ENCODE assay signal across 19 mouse cellular contexts in the genomic region with DNA sequence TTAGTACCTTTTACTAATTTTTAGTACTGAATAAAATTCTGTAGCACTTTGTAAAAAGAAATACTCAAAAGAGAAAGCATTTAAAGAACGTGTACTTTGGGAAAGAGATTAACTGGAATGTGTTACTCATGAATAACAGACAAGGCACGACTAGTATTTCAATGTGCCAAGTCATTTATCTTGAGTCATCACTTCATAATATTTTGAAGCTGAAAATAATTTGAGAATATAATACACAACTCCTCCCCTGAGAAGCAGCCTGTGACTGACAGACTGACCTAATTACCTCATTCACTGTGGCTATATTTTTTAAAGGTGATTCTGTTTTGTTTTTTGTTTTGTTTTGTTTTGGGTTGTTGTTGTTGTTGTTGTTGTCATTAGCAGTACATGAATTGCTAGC. TPM values are rescaled to one million over a fixed set of nuclear protein-coding genes. Genes with fewer than 3 reads are reported as not detected.
A peak's percentile ranks its signal among the peaks of the same experiment; 100 is the strongest.
DNase-seq lines count a peak whose midpoint lies in the region; ATAC-seq and TF ChIP-seq lines count a peak whose summit lies in the region.
"Had no signal": no experiment of that assay in that cellular context is flagged by ENCODE, and none has a peak within 500 bp of the region (broad histone marks: within the 10 kb centered on the region; RNA-seq: fewer than 3 reads in every experiment).

No protein-coding gene starts in this region.

- peak; percentile 31 for ATAC-seq in Patski
- ATAC-seq: CD4-positive, CD25-positive, alpha-beta regulatory T cell, adult 4 months; forebrain, embryonic 13.5 days; forebrain, embryonic 15.5 days; forebrain, postnatal 0 days had no signal

- CTCF ChIA-PET in Patski (lab: Charles Lee): no interaction called here

- H3K27me3 ChIP-seq in Patski: no peaks in the 10 kb centered on the region
- H3K27me3 ChIP-seq: CH12.LX; embryonic facial prominence, embryonic 12.5 days; forebrain, embryonic 13.5 days; forebrain, embryonic 15.5 days had no signal

- in situ Hi-C loops in Patski (cut with MboI; ENCODE audit: low pct_unique_long_range_greater_than_20kb): no loop called here

- POLR2A ChIA-PET in Patski (lab: Charles Lee): no interaction called here

- TF ChIP-seq CTCF in Patski (IDR thresholded peaks at IDR 0.05): no peak

- DNase-seq in 3T3-L1 (ENCODE audit: low read depth, low spot score): peak; percentile 85
- DNase-seq in Muller cell, postnatal 12 days (ENCODE audit: inconsistent ontology term): peak; percentile 55
- DNase-seq in Patski (ENCODE audit: low read depth, low spot score): peak; percentile 6
- no peak for DNase-seq in spleen, postnatal 14 days (ENCODE audit: low spot score in 2 of 2)
- DNase-seq in adrenal gland, adult 8-10 months: no peak
- DNase-seq in spleen, adult 12 weeks (ENCODE audit: low spot score): no peak
- DNase-seq: B cell, adult 2 months; cerebellum, adult 11-12 months; cerebellum, adult 2 months; cerebellum, adult 9-10 months; cerebellum, postnatal 10 days; cerebellum, postnatal 25 days; forebrain, postnatal 0 days had no signal

RNA-seq across cellular contexts. Expression of a gene that starts 23.6 kb away (rescaled TPM):
- 0.32 TPM for polyA plus RNA-seq in Patski (2021)
- 100 to 1,000 TPM in 2 of 4 experiments, 10 to 100 TPM in 2; 87.5 to 122 (median 105) TPM for total RNA-seq in adrenal gland, adult 8-10 months (2022)
- total RNA-seq: CH12.LX had no signal
- polyA plus RNA-seq: G1E had no signal

Comparison
In these comparisons a context has a peak if more than half of its experiments do, and no peak if none do; other contexts are left out.
1. DNase-seq: peak in 3T3-L1 (single experiment), Muller cell, postnatal 12 days (single experiment) and Patski (single experiment); none in spleen, postnatal 14 days (0 of 2), adrenal gland, adult 8-10 months (single experiment) and spleen, adult 12 weeks (single experiment).